Mouse (Mus musculus) brain, embryonic 14.5 days (tissue): ENCODE measurements around the gene 2010111I01Rik. TPM values are rescaled to one million over a fixed set of nuclear protein-coding genes. Genes with fewer than 3 reads are reported as not detected.
"Not testable (repeated sequence)": the region's sequence is repeated elsewhere in the genome, so short reads cannot be mapped to it uniquely, and the experiment has no call there.

Experiments
- DNase-seq: peaks from one replicate; pipeline ENCODE4 v3.0.0-alpha.2; 2011; ENCODE audit warnings: low read depth
- CTCF ChIP-seq: fragments of 200-500 bp; IDR thresholded peaks from 2 replicates; pipeline ENCODE4 v1.5.1; 2012; ENCODE audit warnings: inconsistent platforms, mild to moderate bottlenecking, moderate library complexity, borderline replicate concordance; ENCODE audit not compliant: insufficient read depth, insufficient read length; ENCODE audit errors: extremely low read depth
- POLR2A ChIP-seq: fragments of 200-500 bp; IDR thresholded peaks from 2 replicates; pipeline ENCODE4 v1.6.1; 2012; ENCODE audit warnings: mild to moderate bottlenecking, inconsistent platforms, borderline replicate concordance; ENCODE audit not compliant: poor library complexity, insufficient read depth, insufficient read length, severe bottlenecking; ENCODE audit errors: extremely low read depth
- polyA plus RNA-seq: library from polyadenylated mRNA; depleted of rRNA; stranded (reverse); fragments of >200 nt; gene quantifications from 2 replicates; pipeline ENCODE4 v1.2.3, GENCODE M21; 2012

The 2010111I01Rik gene
- polyA plus RNA-seq, 1 experiment = 27.2 TPM

DNA sequence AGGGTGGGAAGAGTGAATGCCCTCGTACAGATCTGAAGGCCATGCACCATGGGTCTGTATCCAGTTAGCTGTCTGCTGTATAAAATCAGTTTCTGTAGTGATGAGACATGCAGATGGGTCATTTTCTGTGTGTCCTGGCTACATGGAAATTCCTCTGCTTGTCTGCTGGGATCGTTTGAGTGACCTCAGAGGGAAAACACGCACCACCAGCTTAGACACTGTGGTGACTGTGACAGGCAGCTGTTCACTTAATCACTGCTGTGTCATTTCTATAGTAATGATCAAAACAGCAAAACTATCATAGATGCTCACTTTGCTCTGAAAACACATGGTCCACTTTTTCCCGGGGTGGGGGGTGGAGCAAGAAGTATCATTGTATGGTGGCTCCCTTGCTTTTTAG, 241.1 kb downstream of the 2010111I01Rik start:
- no peak for TF ChIP-seq POLR2A
- no peak for TF ChIP-seq CTCF
- no peak for DNase-seq

DNA sequence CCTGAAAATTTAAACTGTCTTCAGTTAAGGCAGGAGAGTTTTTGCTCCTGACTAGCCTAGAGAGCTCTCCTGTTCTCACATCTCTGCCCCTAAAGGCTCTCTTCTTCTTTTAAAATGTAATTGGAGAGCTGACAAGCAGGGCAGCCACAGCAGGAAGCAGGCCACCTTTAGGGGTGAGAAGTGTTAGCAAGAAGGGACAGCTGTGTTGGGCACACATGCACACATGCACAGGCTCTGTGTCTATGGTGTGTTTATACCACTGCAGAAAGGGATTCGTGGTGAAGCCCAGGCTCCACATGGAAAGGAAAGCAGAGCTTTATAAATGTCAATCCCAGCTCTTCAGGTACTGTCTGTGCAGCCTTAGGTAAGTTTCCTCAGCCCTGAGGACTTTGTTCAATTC, 241.7 kb downstream of the 2010111I01Rik start:
- no peak for DNase-seq
- TF ChIP-seq POLR2A (no peak), CTCF (no peak)

DNA sequence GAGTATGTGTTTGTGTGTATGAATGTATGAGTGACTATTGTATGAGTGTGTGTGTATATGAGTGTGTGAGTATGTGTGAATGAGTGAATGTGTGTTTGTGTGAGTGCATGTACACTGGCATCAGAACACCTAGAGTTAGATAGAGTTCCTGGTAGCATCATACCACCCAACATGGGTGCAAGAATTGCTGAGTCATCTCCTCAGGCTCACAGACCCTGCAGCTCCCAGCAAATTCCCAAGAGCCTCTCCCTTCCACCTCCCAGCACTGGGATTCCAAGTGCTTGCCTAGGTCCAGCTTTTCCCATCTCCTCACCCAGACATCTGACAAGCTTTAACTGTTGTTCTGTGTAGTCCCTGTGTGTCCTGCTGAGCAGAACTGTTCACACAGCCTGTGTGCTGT, 251.8 kb downstream of the 2010111I01Rik start:
- TF ChIP-seq CTCF (no peak), POLR2A (no peak)

GRCm38 (mm10) chr13:63223026-63223770, 258.5 kb downstream of the 2010111I01Rik start:
- no peak for DNase-seq
- TF ChIP-seq POLR2A = no peak
- TF ChIP-seq CTCF = no peak

More for the DNA sequence above, 251.8 kb downstream of the 2010111I01Rik start:
- no peak for DNase-seq

- DNase-seq = no peak
- TF ChIP-seq CTCF (no peak), POLR2A (no peak)
These were observed 261.3 kb downstream of the 2010111I01Rik start for GRCm38 (mm10) chr13:63225796-63226583.

- TF ChIP-seq CTCF (no peak), POLR2A (no peak)
- no peak for DNase-seq
These were observed 263.1 kb downstream of the 2010111I01Rik start for GRCm38 (mm10) chr13:63227785-63228184.

GRCm38 (mm10) chr13:63230955-63231701, 266.4 kb downstream of the 2010111I01Rik start:
- TF ChIP-seq CTCF (no peak), POLR2A (no peak)
- no peak for DNase-seq

- no peak for DNase-seq
- TF ChIP-seq POLR2A (no peak), CTCF (no peak)
These were observed 267.0 kb downstream of the 2010111I01Rik start for GRCm38 (mm10) chr13:63231702-63232070.

DNA sequence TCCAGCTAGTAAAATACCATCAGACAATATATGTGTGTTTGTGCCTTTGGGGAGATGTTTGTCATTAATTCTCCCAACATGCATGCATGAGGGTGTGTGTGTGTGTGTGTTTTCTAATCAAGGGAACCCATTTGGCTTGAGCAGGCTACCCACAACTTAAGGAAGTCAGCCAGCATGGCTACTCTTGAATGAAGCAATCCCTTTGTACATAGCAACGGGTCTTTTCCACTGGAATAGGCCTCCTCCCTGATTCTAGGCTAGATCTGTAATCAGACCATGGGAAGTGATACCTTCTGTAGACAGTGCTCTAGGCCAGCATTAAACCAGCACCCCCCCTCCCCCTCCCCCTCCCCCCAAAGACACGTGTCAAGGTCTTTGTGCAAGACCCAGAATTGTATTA, 267.9 kb downstream of the 2010111I01Rik start:
- DNase-seq = no peak
- TF ChIP-seq POLR2A (no peak), CTCF (no peak)

DNA sequence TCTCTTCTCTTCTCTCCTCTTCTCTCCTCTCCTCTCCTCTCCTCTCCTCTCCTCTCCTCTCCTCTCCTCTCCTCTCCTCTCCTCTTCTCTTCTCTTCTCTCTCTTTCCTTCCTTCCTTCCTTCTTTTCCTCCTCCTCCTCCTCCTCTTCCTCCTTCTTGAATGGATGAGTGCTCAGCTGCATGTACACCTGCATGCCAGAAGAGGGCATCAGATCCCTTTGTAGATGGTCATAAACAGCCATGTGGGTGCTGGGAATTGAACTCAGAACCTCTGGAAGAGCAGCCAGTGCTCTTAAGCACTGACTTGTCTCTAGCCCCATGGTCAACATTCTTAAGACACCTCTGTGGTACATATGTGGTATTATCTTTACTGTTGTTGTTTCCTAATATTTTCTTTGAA, 269.8 kb downstream of the 2010111I01Rik start:
- not testable (repeated sequence) for DNase-seq

GRCm38 (mm10) chr13:63235551-63235950, 270.9 kb downstream of the 2010111I01Rik start:
- no peak for DNase-seq
- TF ChIP-seq POLR2A (no peak), CTCF (no peak)

DNA sequence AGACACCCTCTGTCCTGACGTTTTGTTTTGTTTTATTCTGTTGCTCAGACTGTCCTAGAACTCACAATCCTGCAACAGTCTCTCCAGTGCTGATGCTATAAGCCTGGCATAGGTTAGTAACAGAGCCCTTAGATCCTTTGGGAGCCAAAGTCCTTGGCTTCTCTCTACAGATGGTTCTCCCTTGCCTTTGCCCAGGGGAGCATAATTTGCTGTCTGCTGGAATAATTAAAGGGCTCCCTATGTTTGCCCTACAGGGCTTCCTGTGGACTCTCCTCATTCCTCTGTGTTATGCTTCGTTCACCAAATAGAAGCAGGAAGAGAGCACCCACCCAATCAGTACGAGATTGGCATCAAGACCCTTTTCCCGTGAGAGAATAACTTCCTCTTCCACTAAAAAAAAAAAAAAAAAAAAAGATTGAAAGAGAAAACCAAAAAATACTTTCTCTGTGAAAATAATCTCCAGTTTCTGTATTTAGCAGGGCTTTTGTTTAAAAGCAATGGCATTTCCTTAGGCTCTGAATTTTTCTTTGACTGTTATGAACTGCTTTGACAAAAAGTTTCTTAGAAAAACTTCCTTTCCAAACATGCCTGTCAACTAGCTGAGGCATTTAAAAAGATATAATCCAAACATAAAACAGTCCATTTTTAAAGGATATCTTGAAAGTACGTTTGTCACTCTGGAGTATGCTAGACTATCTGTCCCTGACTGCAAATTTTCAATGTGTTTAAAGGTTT, 271.6 kb downstream of the 2010111I01Rik start:
- no peak for TF ChIP-seq CTCF
- TF ChIP-seq POLR2A = no peak
- no peak for DNase-seq
